Mouse (Mus musculus) myocyte (in vitro differentiated cells): Measurements from ENCODE around the gene Acvr2b. TPM values are rescaled to one million over a fixed set of nuclear protein-coding genes. Genes with fewer than 3 reads are reported as not detected.

Experiments used
- H3K27me3 ChIP-seq: one replicate; pipeline ENCODE4 v1.6.1; 2011; ENCODE audit not compliant: control insufficient read depth, insufficient read depth, insufficient read length
- H3K36me3 ChIP-seq: one replicate; pipeline ENCODE4 v1.6.1; 2011; ENCODE audit not compliant: control insufficient read depth, insufficient read depth
- H3K4me2 ChIP-seq: one replicate; pipeline ENCODE4 v1.6.1; 2011; ENCODE audit warnings: low read depth, control low read depth
- H3K4me3 ChIP-seq: one replicate; pipeline ENCODE4 v1.5.1; 2011; ENCODE audit warnings: mild to moderate bottlenecking, control low read depth, moderate library complexity
- H3K79me2 ChIP-seq: one replicate; pipeline ENCODE4 v1.6.1; 2011; ENCODE audit not compliant: control insufficient read depth, insufficient read depth
- H3ac ChIP-seq: one replicate; pipeline ENCODE4 v1.6.1; 2011; ENCODE audit not compliant: control insufficient read depth, insufficient read length
- CEBPB ChIP-seq: IDR thresholded peaks from 2 replicates; pipeline ENCODE4 v1.6.1; 2011; ENCODE audit warnings: mild to moderate bottlenecking, moderate library complexity; ENCODE audit not compliant: poor library complexity, insufficient read depth, severe bottlenecking
- E2F4 ChIP-seq: IDR thresholded peaks from one replicate; pipeline ENCODE4 v1.6.1; 2011; ENCODE audit warnings: mild to moderate bottlenecking, control low read depth, moderate library complexity; ENCODE audit not compliant: insufficient read depth
- MAX ChIP-seq: IDR thresholded peaks from one replicate; pipeline ENCODE4 v1.6.1; 2011; ENCODE audit warnings: low read depth, mild to moderate bottlenecking, control low read depth
- MYOD1 ChIP-seq, 3 experiments: IDR thresholded peaks; one replicate each; pipeline ENCODE4 v1.6.1; 2011; ENCODE audit warnings: control low read depth in 2 of 3, low read depth in 2 of 3, mild to moderate bottlenecking in 2 of 3, moderate library complexity in 1 of 3; ENCODE audit not compliant: insufficient read length in 2 of 3, control insufficient read depth in 1 of 3
- MYOG ChIP-seq, 3 experiments: IDR thresholded peaks; one replicate each; pipeline ENCODE4 v1.6.1; 2011; ENCODE audit warnings: control low read depth in 2 of 3, low read depth in 2 of 3, mild to moderate bottlenecking in 2 of 3; ENCODE audit not compliant: insufficient read length in 2 of 3, control insufficient read depth in 1 of 3, insufficient read depth in 1 of 3
- POLR2A ChIP-seq: IDR thresholded peaks from one replicate; pipeline ENCODE4 v1.6.1; 2011; ENCODE audit warnings: low read depth, mild to moderate bottlenecking, control low read depth, moderate library complexity; ENCODE audit not compliant: insufficient read length
- POLR2AphosphoS2 ChIP-seq: IDR thresholded peaks from one replicate; pipeline ENCODE4 v1.6.1; 2011; ENCODE audit warnings: low read depth, control low read depth; ENCODE audit not compliant: insufficient read length
- REST ChIP-seq: IDR thresholded peaks from one replicate; pipeline ENCODE4 v1.6.1; 2011; ENCODE audit warnings: mild to moderate bottlenecking, control low read depth, moderate library complexity; ENCODE audit not compliant: insufficient read depth, insufficient read length
- SRF ChIP-seq: IDR thresholded peaks from one replicate; pipeline ENCODE4 v1.6.1; 2011; ENCODE audit warnings: low read depth; ENCODE audit not compliant: control insufficient read depth, insufficient read length
- TCF12 ChIP-seq: IDR thresholded peaks from one replicate; pipeline ENCODE4 v1.6.1; 2011; ENCODE audit warnings: mild to moderate bottlenecking, control low read depth; ENCODE audit not compliant: poor library complexity, insufficient read depth, severe bottlenecking
- TCF3 ChIP-seq: IDR thresholded peaks from one replicate; pipeline ENCODE4 v1.6.1; 2011; ENCODE audit warnings: low read depth, control low read depth; ENCODE audit not compliant: insufficient read length
- USF1 ChIP-seq: IDR thresholded peaks from one replicate; pipeline ENCODE4 v1.6.1; 2011; ENCODE audit warnings: low read depth, mild to moderate bottlenecking, control low read depth, moderate library complexity
- polyA plus RNA-seq: library from polyadenylated mRNA; unstranded; fragments of >200 nt; fragmentation: generic; extraction: Trizol; gene quantifications from one replicate; pipeline ENCODE4 v1.2.1, GENCODE M21; 2012; ENCODE audit warnings: missing spikeins

The Acvr2b gene
- polyA plus RNA-seq, 1 experiment, result 1.8 TPM

DNA sequence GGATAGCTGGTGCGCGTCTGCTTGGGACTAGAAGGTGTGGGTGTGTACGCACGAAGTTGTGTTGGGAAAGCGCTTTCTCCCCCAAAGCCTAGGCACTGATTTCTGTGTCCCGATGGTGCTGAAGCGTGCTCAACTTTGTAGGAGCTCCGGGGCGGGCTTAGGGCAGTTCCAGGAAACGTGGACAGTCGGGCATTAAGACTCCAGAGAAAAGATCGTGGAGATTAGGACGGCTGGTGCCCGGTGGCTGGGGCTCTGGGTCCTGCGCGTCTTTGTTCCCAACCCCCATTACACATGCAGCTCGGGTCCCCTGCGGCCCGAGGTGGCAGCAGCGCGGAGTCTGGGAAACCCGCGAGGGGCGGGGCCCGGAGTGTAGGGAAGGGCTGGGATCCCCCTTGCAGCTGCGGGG is 1.3 kb downstream of the Acvr2b start:
- TF ChIP-seq MYOG (IDR thresholded peaks at IDR 0.05; ENCODE audit: control insufficient read depth in 1 of 3, insufficient read depth in 1 of 3, insufficient read length in 2 of 3, low read depth in 2 of 3) (peak in 2 of 3 experiments; percentile 0 to 21), REST (no peak)
- Histone ChIP-seq H3K27me3 (peaks cover 11% of the 10 kb centered on the region), H3K4me2 (peak overlapping the region; percentile 93), H3ac (no peak overlapping the region), H3K4me3 (peak overlapping the region; percentile 28), H3K79me2 (no peaks in the 10 kb centered on the region), H3K36me3 (no peaks in the 10 kb centered on the region)

DNA sequence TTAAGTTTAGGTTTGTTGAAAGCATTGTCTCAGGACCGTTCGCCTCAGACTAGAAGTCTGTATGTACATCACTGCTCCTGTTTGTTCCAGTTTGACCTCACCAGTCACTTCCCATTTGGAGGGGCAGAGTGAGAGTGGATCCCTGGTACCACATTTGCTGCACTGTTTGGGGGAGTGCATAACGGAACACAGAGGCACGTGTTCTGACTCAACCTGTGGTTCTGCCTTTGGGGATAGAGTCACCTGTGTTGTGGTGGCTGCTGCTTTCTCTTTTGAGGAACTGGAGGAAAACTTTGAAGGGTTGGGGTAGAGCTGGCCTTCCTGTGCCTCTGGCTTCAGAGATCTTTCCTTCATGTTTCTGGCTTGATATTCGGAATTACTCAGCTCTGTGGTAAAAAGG is 2.2 kb downstream of the Acvr2b start:
- Histone ChIP-seq H3K79me2 (no peaks in the 10 kb centered on the region), H3K27me3 (peaks cover 5% of the 10 kb centered on the region), H3K36me3 (no peaks in the 10 kb centered on the region), H3K4me3 (peak overlapping the region; percentile 28), H3K4me2 (peak overlapping the region; percentile 93), H3ac (no peak overlapping the region)
- TF ChIP-seq POLR2A (no peak), TCF12 (no peak), MAX (no peak), MYOD1 (IDR thresholded peaks at IDR 0.05; ENCODE audit: control insufficient read depth in 1 of 3, insufficient read length in 2 of 3, low read depth in 2 of 3) (no peak), E2F4 (no peak), TCF3 (no peak), USF1 (no peak), MYOG (IDR thresholded peaks at IDR 0.05; ENCODE audit: control insufficient read depth in 1 of 3, insufficient read depth in 1 of 3, insufficient read length in 2 of 3, low read depth in 2 of 3) (no peak), CEBPB (no peak), REST (no peak), SRF (no peak), POLR2AphosphoS2 (no peak)

DNA sequence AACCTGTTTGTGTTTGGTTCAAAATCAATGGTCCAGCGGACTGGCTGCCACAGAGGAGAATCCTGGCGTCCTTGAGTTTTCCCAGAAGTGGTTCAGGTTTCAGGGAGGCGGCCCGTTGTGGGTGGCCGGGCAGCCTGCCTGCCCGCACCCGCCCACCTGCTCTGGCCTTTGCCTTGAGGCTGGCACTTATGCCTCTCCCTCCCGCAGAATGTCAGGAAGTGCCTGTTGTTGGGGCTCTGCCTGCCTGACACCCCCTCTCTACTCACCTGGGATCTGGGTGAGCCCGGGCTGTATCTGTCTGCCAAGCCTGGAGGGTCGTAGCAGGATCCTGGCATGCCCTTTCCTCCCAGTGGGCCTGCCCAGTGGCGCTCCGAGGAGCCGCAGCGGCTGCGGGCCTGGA is 6.0 kb downstream of the Acvr2b start:
- no peaks in the 10 kb centered on the region for H3K36me3 ChIP-seq
- peaks cover 4% of the 10 kb centered on the region for H3K27me3 ChIP-seq
- peak; percentile 13 to 95 (median 76) for TF ChIP-seq MYOG (IDR thresholded peaks at IDR 0.05; ENCODE audit: control insufficient read depth in 1 of 3, insufficient read depth in 1 of 3, insufficient read length in 2 of 3, low read depth in 2 of 3)
- TF ChIP-seq TCF12, result peak; percentile 9
- no peak for TF ChIP-seq REST
- peak; percentile 40 for TF ChIP-seq TCF3
- peak in 2 of 3 experiments; percentile 83 to 92 for TF ChIP-seq MYOD1 (IDR thresholded peaks at IDR 0.05; ENCODE audit: control insufficient read depth in 1 of 3, insufficient read length in 2 of 3, low read depth in 2 of 3)
- TF ChIP-seq E2F4, result no peak
- H3K4me2 ChIP-seq, result peak overlapping the region; percentile 55
- H3ac ChIP-seq, result no peak overlapping the region
- H3K4me3 ChIP-seq, result no peak overlapping the region
- no peaks in the 10 kb centered on the region for H3K79me2 ChIP-seq

DNA sequence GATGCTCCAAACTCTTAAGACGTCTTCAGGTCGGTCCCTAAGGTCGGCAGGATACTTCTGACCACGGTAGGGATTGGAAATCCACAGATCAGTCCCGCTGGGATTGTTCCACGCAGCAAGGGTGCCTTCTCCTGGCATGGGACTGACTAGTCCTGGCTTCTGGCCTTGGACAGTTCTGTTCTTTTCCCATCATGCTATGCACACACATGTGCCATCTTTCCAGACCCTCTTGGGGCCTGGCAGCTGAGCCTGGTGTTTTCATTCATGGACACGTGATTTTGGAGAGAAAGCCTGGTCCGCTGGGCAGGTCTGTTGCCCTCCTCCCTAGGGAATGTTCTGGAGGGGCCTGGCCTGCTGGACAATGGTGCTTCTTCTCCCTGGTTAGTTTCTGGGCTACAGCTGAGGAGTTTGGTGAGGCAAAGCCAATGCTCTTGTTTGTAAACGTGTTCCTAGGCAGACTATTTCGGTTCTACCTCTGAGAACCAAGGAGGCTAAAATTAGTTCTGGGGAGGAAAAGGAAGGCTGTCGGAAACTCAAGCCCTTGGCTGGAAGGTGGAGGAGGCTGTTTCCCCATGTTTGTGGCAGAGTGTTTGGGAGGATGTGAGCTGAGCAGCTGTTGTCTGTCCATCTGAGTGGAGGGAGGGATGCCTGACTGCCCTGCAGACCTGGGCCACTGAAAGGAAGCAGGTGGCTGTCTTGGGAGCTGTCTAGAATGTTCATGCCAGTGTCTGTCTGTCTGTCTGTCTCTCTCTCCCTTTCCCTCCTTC is 7.2 kb downstream of the Acvr2b start:
- Histone ChIP-seq H3K4me2 (peak overlapping the region; percentile 55), H3K79me2 (no peaks in the 10 kb centered on the region), H3K36me3 (no peaks in the 10 kb centered on the region), H3K27me3 (no peaks in the 10 kb centered on the region), H3K4me3 (no peak overlapping the region), H3ac (no peak overlapping the region)
- TF ChIP-seq CEBPB, result no peak
- peak; percentile 75 for TF ChIP-seq TCF3
- TF ChIP-seq MYOG (IDR thresholded peaks at IDR 0.05; ENCODE audit: control insufficient read depth in 1 of 3, insufficient read depth in 1 of 3, insufficient read length in 2 of 3, low read depth in 2 of 3), result peak; percentile 78 to 96 (median 81)
- peak; percentile 87 to 100 (median 99) for TF ChIP-seq MYOD1 (IDR thresholded peaks at IDR 0.05; ENCODE audit: control insufficient read depth in 1 of 3, insufficient read length in 2 of 3, low read depth in 2 of 3)
- peak; percentile 84 for TF ChIP-seq TCF12
- TF ChIP-seq MAX, result no peak
- TF ChIP-seq E2F4, result no peak
- no peak for TF ChIP-seq POLR2A
- TF ChIP-seq USF1, result no peak
- TF ChIP-seq REST, result no peak
- no peak for TF ChIP-seq POLR2AphosphoS2
- TF ChIP-seq SRF, result no peak

DNA sequence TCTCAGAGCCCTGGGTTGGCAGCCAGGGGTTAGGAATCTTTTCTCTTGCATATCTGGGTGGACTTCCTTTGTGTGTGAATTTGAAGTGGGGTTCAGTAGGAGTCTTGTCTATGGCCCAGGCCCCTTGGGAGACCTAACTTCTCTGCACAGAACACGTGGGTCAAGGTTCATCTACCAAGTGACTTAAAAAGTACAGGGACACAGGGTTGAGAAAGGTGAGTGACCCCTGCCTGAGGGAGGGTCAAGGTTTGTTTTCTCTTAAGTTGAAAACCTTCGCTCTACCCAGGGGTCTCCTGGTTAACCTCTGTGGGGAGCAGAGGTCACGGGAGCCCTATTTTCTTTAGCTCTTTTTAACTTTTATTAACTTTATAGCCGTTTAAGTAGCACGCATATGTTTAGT is 7.9 kb downstream of the Acvr2b start:
- Histone ChIP-seq H3K4me3 (no peak overlapping the region), H3K27me3 (no peaks in the 10 kb centered on the region), H3K4me2 (peak overlapping the region; percentile 55), H3K79me2 (no peaks in the 10 kb centered on the region), H3K36me3 (no peaks in the 10 kb centered on the region), H3ac (no peak overlapping the region)
- TF ChIP-seq MAX (no peak), MYOD1 (IDR thresholded peaks at IDR 0.05; ENCODE audit: control insufficient read depth in 1 of 3, insufficient read length in 2 of 3, low read depth in 2 of 3) (no peak), TCF12 (no peak), SRF (no peak), CEBPB (no peak), POLR2A (no peak), POLR2AphosphoS2 (no peak), E2F4 (no peak), USF1 (no peak), MYOG (IDR thresholded peaks at IDR 0.05; ENCODE audit: control insufficient read depth in 1 of 3, insufficient read depth in 1 of 3, insufficient read length in 2 of 3, low read depth in 2 of 3) (no peak), REST (no peak), TCF3 (no peak)
